Mouse (Mus musculus) heart, adult 18-20 months (tissue): ENCODE measurements around the gene Ism2. TPM values are rescaled to one million over a fixed set of nuclear protein-coding genes. Genes with fewer than 3 reads are reported as not detected.

Experiments used
- DNase-seq, 2 experiments: peaks; one replicate each; pipeline ENCODE4 v3.0.0; 2021 to 2022; ENCODE audit warnings: mixed read lengths in 1 of 2
- microRNA-seq, 2 experiments: library from miRNA; unstranded; fragments of <30 nt; microRNA quantifications; one replicate each; pipeline ENCODE4 v1.2.0; 2022
- total RNA-seq, 2 experiments: library from RNA; stranded (reverse); gene quantifications; 2 replicates each; pipeline ENCODE4 v1.2.3; 2021

Gene Ism2
- total RNA-seq, 2 experiments from 2014 or later, result not detected

GRCm38 (mm10) chr12:87230379-87230895 is 69.1 kb downstream of the Ism2 start:
- no peak for DNase-seq

DNA sequence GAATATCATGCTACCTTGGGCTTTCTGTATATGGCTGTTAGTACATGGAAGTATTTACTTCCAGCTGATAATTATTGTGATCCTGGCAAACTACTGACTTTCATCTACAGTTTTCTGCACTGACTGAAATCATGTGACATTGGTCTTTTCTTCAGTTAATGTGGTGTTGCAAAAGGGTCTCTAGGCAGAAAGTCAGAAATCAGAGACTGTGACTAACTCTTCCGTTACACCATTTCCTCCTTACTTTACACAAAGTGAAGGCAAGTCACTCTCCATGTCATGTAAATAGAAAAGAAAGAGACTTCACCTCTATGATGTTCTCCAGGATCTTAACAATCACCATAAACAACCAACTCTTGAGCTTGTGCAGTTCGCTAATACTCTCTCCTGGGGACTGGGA is 69.9 kb downstream of the Ism2 start:
- DNase-seq, result no peak

Small RNAs within 50 kb of the gene (microRNA-seq; reads per million reads assigned to microRNA genes)
- 0 reads per million in 2 experiments for gene Gm47293

Other genes starting within 250 kb of the Ism2 start
- gene Ngb, start 197.2 kb downstream of the Ism2 start, total RNA-seq, result not detected
- gene Gstz1, start 152.5 kb downstream of the Ism2 start, total RNA-seq, result 10 to 100 TPM; 47.5 to 50.0 TPM
- gene Pomt2, start 151.7 kb downstream of the Ism2 start, total RNA-seq, result 1 to 10 TPM; 8.5 to 9.4 TPM
- gene Samd15, start 100.0 kb downstream of the Ism2 start, total RNA-seq, result under 1 TPM; 0.26 to 0.30 TPM
- 1 to 10 TPM; 6.4 to 6.7 TPM for gene Tmed8, start 99.3 kb downstream of the Ism2 start, total RNA-seq
- gene Noxred1, start 61.0 kb downstream of the Ism2 start, total RNA-seq, result under 1 TPM; 0.46 to 0.69 TPM
- 10 to 100 TPM; 22.0 to 24.6 TPM for gene Vipas39, start 33.4 kb downstream of the Ism2 start, total RNA-seq
- gene Ahsa1, start 33.2 kb downstream of the Ism2 start, total RNA-seq, result 100 to 1,000 TPM; 155 to 174 TPM
- 10 to 100 TPM; 21.1 to 24.1 TPM for gene Sptlc2, start 88.7 kb upstream of the Ism2 start, total RNA-seq
- 100 to 1,000 TPM; 148 to 166 TPM for gene Slirp, start 144.2 kb upstream of the Ism2 start, total RNA-seq
- 10 to 100 TPM in 1 of 2 experiments, 1 to 10 TPM in 1; 9.8 to 10.6 TPM for gene Alkbh1, start 144.3 kb upstream of the Ism2 start, total RNA-seq
- 10 to 100 TPM; 43.2 to 46.5 TPM for gene Snw1, start 172.6 kb upstream of the Ism2 start, total RNA-seq
- not detected for gene Gm5788, start 195.0 kb upstream of the Ism2 start, total RNA-seq
- gene Gm8300, start 214.6 kb upstream of the Ism2 start, total RNA-seq, result not detected